Mouse (Mus musculus) MEL (cell line): ENCODE measurements at regions not wholly inside any gene's neighbourhood (a gene's known extent, or its start where the extent isn't known, plus 50 kb on each side); places are given as distances from the start of the nearest gene placed in this dataset.

Source experiments
- CHD1 ChIP-seq: IDR thresholded peaks from 2 replicates; pipeline ENCODE4 v1.6.1; 2012; ENCODE audit warnings: low read depth, mild to moderate bottlenecking, inconsistent platforms, low read length, improper control_type of control experiment
- CTCF ChIP-seq, 3 experiments: IDR thresholded peaks in 2 of 3; conservative IDR thresholded peaks in 1 of 3; 2 replicates each; pipeline ENCODE4 v1.5.1; 2011 to 2012; ENCODE audit warnings: low read length in 3 of 3, low read depth in 2 of 3, mild to moderate bottlenecking in 2 of 3, improper control_type of control experiment in 1 of 3, inconsistent platforms in 1 of 3, mixed read lengths in 1 of 3, moderate library complexity in 1 of 3; ENCODE audit not compliant: control insufficient read depth in 1 of 3, insufficient read depth in 1 of 3, poor library complexity in 1 of 3, severe bottlenecking in 1 of 3
- EP300 ChIP-seq, 2 experiments: IDR thresholded peaks; 2 replicates each; pipeline ENCODE4 v1.6.1; 2011; ENCODE audit warnings: improper control_type of control experiment in 2 of 2, low read length in 2 of 2, low read depth in 1 of 2, mild to moderate bottlenecking in 1 of 2
- MAX ChIP-seq: IDR thresholded peaks from 2 replicates; pipeline ENCODE4 v1.6.1; 2011; ENCODE audit warnings: low read length, improper control_type of control experiment
- MEF2A ChIP-seq: IDR thresholded peaks from 2 replicates; pipeline ENCODE4 v1.6.1; 2014; ENCODE audit warnings: low read depth, mild to moderate bottlenecking, inconsistent platforms, low read length, improper control_type of control experiment; ENCODE audit not compliant: poor library complexity, insufficient replicate concordance, severe bottlenecking; ENCODE audit errors: extremely low read depth
- POLR2A ChIP-seq, 2 experiments: IDR thresholded peaks; 2 replicates each; pipeline ENCODE4 v1.6.1; 2011 to 2012; ENCODE audit warnings: low read length in 2 of 2, mild to moderate bottlenecking in 2 of 2, control low read depth in 1 of 2, improper control_type of control experiment in 1 of 2, low read depth in 1 of 2, moderate library complexity in 1 of 2; ENCODE audit not compliant: control insufficient read depth in 1 of 2, insufficient read depth in 1 of 2, poor library complexity in 1 of 2
- ZKSCAN1 ChIP-seq: IDR thresholded peaks from 2 replicates; pipeline ENCODE4 v1.6.1; 2012; ENCODE audit warnings: low read depth, mild to moderate bottlenecking, inconsistent platforms, low read length, improper control_type of control experiment, moderate library complexity
- ZMIZ1 ChIP-seq: IDR thresholded peaks from 2 replicates; pipeline ENCODE4 v1.6.1; 2012; ENCODE audit warnings: low read depth, mild to moderate bottlenecking, inconsistent platforms, low read length, improper control_type of control experiment, moderate library complexity
- ZNF384 ChIP-seq: IDR thresholded peaks from 2 replicates; pipeline ENCODE4 v1.6.1; 2012; ENCODE audit warnings: low read depth, mild to moderate bottlenecking, inconsistent platforms, low read length, improper control_type of control experiment

DNA sequence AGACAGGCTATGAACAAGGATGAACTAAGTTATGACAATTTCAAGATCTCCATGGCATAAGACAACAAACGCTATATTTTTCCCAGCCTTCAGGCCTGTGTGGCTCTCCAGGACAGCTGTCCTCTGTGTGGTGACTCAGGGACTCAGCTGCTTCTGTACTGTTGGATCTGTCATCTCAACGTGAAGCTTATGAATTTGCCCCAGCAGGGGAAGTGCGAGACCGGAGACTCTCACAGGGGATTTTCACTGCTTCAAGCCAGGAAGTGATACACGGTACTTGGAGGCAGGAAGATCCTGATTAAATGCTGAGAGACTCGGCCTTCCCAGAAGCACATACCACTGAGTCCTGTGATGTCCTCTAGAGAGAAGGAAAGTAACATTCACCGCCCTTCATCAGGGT, 116.2 kb downstream of the Cd83 start:
- TF ChIP-seq ZKSCAN1 (no peak), CHD1 (no peak), ZMIZ1 (no peak), ZNF384 (no peak), CTCF (IDR thresholded peaks at IDR 0.05 in 2 of 3, conservative IDR thresholded peaks at IDR 0.05 in 1 of 3; ENCODE audit: control insufficient read depth in 1 of 3, insufficient read depth in 1 of 3, low read depth in 2 of 3, low read length in 3 of 3, poor library complexity in 1 of 3, severe bottlenecking in 1 of 3) (no peak), MAX (no peak), POLR2A (IDR thresholded peaks at IDR 0.05; ENCODE audit: control insufficient read depth in 1 of 2, insufficient read depth in 1 of 2, low read depth in 1 of 2, low read length in 2 of 2, poor library complexity in 1 of 2) (no peak), EP300 (IDR thresholded peaks at IDR 0.05; ENCODE audit: low read depth in 1 of 2, low read length in 2 of 2) (no peak), MEF2A (no peak)
